Mouse (Mus musculus) left cerebral cortex, postnatal 25 days (tissue): ENCODE measurements around the gene Sap18b. TPM values are rescaled to one million over a fixed set of nuclear protein-coding genes. Genes with fewer than 3 reads are reported as not detected.
"Not testable (repeated sequence)": the region's sequence is repeated elsewhere in the genome, so short reads cannot be mapped to it uniquely, and the experiment has no call there.

Experiments
- DNase-seq, 2 experiments: peaks; one replicate each; pipeline ENCODE4 v3.0.0; 2022; ENCODE audit warnings: low spot score in 2 of 2, mixed read lengths in 1 of 2
- intact Hi-C: fragments of 180-260 bp; cut with DNase I; formaldehyde crosslinking; loops from one replicate; pipeline ENCODE4 v1.15.1; 2025
- total RNA-seq, 2 experiments: library from RNA; stranded (reverse); gene quantifications; 2 replicates each; pipeline ENCODE4 v1.2.3; 2021

Gene Sap18b
- total RNA-seq, 2 experiments from 2014 or later = 88.4 to 99.8 TPM

DNA sequence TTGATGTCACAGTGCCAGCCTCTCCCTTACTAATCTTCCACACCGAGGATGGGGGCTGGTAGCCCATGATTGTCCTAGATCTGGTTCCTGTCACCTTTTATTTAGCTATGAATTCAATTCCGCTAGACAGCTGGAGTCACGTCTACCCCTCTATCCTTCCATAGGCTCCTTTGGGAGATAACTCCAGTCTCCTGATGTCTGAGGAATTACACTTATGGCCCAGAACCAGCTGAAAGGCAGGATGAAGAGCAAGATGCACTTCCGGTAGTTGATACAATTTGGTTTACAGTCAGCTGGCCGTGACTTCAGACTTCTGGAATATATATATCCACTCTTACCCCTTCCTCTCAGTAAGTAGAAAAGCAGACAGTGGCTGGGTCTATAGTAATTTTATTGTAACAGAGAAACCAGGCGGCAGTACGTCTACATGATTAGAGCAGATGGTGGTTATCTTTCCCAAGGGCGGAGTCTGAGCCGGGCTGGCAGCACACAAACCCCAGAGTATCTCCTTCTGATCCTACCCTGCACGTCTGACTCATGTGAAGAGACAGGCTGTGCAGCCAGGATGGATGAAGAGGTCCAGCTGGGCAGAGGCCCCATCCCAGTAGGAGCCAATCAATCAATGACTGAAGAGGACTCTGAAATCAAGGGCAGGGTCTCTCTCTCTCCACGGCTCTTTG is 38.8 kb downstream of the Sap18b start:
- DNase-seq, intact Hi-C loops: not testable (repeated sequence)

DNA sequence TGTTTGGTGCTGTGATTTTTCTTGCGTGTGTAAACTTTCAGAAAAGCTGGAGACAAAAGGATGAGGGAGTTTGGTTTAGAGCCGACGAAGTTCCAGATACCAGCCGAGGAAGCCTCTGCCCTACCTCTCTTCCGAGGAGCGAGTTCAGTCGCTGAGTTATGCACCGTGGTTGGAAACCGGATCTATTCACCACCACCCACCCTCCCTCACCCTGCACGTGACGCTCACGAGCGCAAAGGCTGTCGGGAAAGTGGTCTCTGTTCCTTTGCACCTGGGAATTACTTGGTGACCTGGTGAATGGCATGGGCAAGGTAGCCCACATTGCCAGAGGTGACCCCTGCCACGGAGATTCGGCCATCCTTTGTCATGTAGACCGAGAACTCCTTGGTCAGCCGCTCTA is 39.7 kb downstream of the Sap18b start:
- DNase-seq, intact Hi-C loops: not testable (repeated sequence)

DNA sequence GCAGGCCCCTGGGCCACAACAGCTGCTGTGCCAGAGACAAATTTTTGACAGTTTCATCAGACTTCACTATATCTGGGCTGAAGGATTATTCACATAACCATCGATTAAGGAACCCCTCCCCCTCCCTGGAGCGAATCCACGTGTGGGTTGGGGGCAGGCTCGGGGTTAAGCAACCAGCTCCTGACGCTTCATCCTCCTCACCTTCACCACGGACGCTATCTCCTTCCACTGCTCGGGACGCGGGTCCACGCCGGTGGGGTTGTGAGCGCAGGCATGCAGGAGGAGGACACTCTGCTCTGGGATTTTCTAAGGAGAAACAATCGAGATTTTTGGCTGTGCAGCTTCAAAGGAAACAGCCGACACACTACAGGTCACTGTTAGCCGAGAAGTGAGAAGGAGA is 46.5 kb downstream of the Sap18b start:
- no peak for DNase-seq
- intact Hi-C loops = no loop called here

DNA sequence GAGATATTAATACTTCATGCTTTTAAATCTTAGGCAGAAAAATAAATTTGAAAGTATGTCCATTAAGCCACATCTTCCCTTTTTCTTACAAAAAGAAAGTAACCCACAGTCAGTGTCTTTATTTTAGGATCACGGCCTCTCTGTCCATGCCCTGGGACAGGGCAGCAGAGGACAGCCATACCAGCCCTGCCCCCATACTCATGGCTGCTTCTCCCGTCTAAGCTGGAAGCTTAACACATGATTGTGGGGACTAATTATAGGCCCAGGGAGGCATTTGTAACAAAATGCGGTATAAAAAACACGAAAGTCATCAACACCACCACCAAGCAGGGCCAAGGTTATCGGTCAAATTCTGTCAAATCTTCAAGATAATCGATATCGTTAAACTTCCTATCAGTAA is 50.1 kb downstream of the Sap18b start:
- intact Hi-C loops = no loop called here
- DNase-seq = no peak

Other genes starting within 250 kb of the Sap18b start
- gene Prss54, start 249.0 kb upstream of the Sap18b start, total RNA-seq = not detected
- 1 to 10 TPM; 1.6 to 2.2 TPM for gene Gins3, start 191.9 kb upstream of the Sap18b start, total RNA-seq
- gene Ndrg4, start 148.4 kb upstream of the Sap18b start, total RNA-seq = 1,000 to 10,000 TPM; 1,687 to 1,794 TPM
- gene Setd6, start 109.5 kb upstream of the Sap18b start, total RNA-seq = 10 to 100 TPM; 16.1 to 21.9 TPM
- gene Cnot1, start 17.9 kb upstream of the Sap18b start, total RNA-seq = 100 to 1,000 TPM; 124 to 128 TPM
- 10 to 100 TPM; 27.0 to 27.9 TPM for gene Slc38a7, start 28.2 kb downstream of the Sap18b start, total RNA-seq
- gene Got2, start 63.2 kb downstream of the Sap18b start, total RNA-seq = 100 to 1,000 TPM; 230 to 236 TPM